ENCODE assay signal across 7 mouse cellular contexts in the genomic region with DNA sequence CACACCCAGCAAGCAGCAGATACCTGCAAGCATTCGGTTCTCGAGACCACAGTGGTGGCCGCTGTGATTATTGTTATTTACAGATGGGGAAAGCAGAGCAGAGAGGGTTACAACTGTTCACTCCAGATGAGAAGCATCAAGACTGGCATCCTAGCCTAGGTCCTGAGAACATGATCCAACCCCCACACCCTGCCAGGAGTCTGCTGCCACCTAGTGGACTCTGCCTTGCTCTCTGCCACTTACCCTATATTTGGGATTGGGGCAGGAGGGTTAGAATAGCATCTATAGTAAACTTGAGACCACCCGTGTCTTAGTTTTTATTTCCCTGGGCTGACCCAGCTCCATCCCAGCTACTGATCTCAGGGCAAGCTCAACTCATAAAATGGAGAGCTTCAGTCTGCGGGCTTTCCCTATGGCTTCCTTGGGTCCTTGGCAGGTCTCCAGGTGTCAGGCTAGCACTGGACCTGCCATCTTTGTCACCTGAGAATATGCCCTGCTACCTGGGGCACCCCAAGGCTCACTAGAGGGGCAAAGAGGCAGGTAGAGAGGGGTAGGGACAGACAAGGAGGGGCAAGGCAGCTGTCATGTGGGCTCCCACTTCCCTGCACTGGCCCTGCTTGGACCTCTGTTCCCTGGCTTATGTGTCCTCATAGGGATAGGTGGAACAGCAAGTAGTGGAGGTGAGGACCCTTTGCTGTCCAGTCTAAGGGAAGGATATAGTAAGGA. TPM values are rescaled to one million over a fixed set of nuclear protein-coding genes. Genes with fewer than 3 reads are reported as not detected.
DNase-seq lines count a peak whose midpoint lies in the region; ATAC-seq lines count a peak whose summit lies in the region.

No protein-coding gene starts in this region.

- H3K27ac ChIP-seq in liver, embryonic 12.5 days, result no peak overlapping the region
- no peak overlapping the region for H3K27ac ChIP-seq in liver, embryonic 13.5 days

- 37% methylated on average over 5 of the region's 5 CpGs for WGBS in liver, embryonic 12.5 days (ENCODE audit: insufficient replicate concordance)
- 29% methylated on average over 5 of the region's 5 CpGs for WGBS in liver, embryonic 13.5 days (ENCODE audit: insufficient replicate concordance)

- peaks cover 23% of the 10 kb centered on the region for H3K4me1 ChIP-seq in liver, embryonic 12.5 days
- H3K4me1 ChIP-seq in liver, embryonic 13.5 days (replicated peaks), result peaks cover 21% of the 10 kb centered on the region

- H3K4me3 ChIP-seq in liver, embryonic 12.5 days, result no peak overlapping the region
- no peak overlapping the region for H3K4me3 ChIP-seq in liver, embryonic 13.5 days (replicated peaks)

- DNase-seq in liver, result peak; percentile 56
- DNase-seq in MEL-GATA-1-ER (ENCODE audit: extremely low read depth, low read depth), result peak; percentile 42
- peak; percentile 77 for DNase-seq in brain, adult 2 months (ENCODE audit: low read depth, low spot score)
- DNase-seq in forelimb bud, embryonic 11.5 days (ENCODE audit: low read depth, low spot score), result peak; percentile 63
- DNase-seq in liver, embryonic 13.5 days, result peak; percentile 16
- peak; percentile 51 for DNase-seq in skeletal muscle tissue, adult 2 months (ENCODE audit: low read depth, low spot score)

- no peaks in the 10 kb centered on the region for H3K36me3 ChIP-seq in liver, embryonic 12.5 days
- H3K36me3 ChIP-seq in liver, embryonic 13.5 days, result no peaks in the 10 kb centered on the region

- no peak overlapping the region for H3K4me2 ChIP-seq in liver, embryonic 12.5 days
- no peak overlapping the region for H3K4me2 ChIP-seq in liver, embryonic 13.5 days

- H3K9ac ChIP-seq in liver, embryonic 12.5 days, result no peak overlapping the region
- H3K9ac ChIP-seq in liver, embryonic 13.5 days, result no peak overlapping the region

- no peak for ATAC-seq in liver, embryonic 12.5 days
- no peak for ATAC-seq in liver, embryonic 13.5 days (ENCODE audit: low read depth)

- H3K9me3 ChIP-seq in liver, embryonic 12.5 days (replicated peaks), result no peaks in the 10 kb centered on the region
- no peaks in the 10 kb centered on the region for H3K9me3 ChIP-seq in liver, embryonic 13.5 days (replicated peaks)

- peaks cover 74% of the 10 kb centered on the region for H3K27me3 ChIP-seq in liver, embryonic 12.5 days (replicated peaks)
- H3K27me3 ChIP-seq in liver, embryonic 13.5 days, result peaks cover 25% of the 10 kb centered on the region

RNA-seq across cellular contexts. Expression of a gene that starts 2.6 kb away (rescaled TPM):
- polyA plus RNA-seq in liver, embryonic 12.5 days (2016; fragmentation: Nextera tagmentation; extraction: Ambion mirVana), result 4.7 and 4.8 TPM in 2 replicates
- polyA plus RNA-seq in liver, embryonic 13.5 days (2015; fragmentation: Nextera tagmentation; extraction: Ambion mirVana), result 2.4 and 2.8 TPM in 2 replicates

RNA-seq across cellular contexts. Expression of a gene that starts 12.6 kb away (rescaled TPM):
- polyA plus RNA-seq in liver, embryonic 12.5 days (2016; fragmentation: Nextera tagmentation; extraction: Ambion mirVana), result not detected in 2 replicates
- not detected in 2 replicates for polyA plus RNA-seq in liver, embryonic 13.5 days (2015; fragmentation: Nextera tagmentation; extraction: Ambion mirVana)

RNA-seq across cellular contexts. Expression of a gene that starts 30.1 kb away (rescaled TPM):
- 0.20 and 0.33 TPM in 2 replicates for polyA plus RNA-seq in liver, embryonic 12.5 days (2016; fragmentation: Nextera tagmentation; extraction: Ambion mirVana)
- 0.17 and 0.28 TPM in 2 replicates for polyA plus RNA-seq in liver, embryonic 13.5 days (2015; fragmentation: Nextera tagmentation; extraction: Ambion mirVana)

Comparison
In these comparisons a context has a peak if more than half of its experiments do, and no peak if none do; other contexts are left out.
1. DNase-seq: peak in every context shown above with its lines; median percentile 77 in brain, adult 2 months; 63 in forelimb bud, embryonic 11.5 days; 56 in liver; 51 in skeletal muscle tissue, adult 2 months; 42 in MEL-GATA-1-ER; 16 in liver, embryonic 13.5 days.